25 mouse cellular contexts compared by ENCODE assay signal in genomic region chr13:55346745-55347144, GRCm38 (mm10). TPM values are rescaled to one million over a fixed set of nuclear protein-coding genes. Genes with fewer than 3 reads are reported as not detected.
"Had no signal": no experiment of that assay in that cellular context is flagged by ENCODE, and none has a peak within 500 bp of the region (broad histone marks: within the 10 kb centered on the region; RNA-seq: fewer than 3 reads in every experiment).

No protein-coding gene starts in this region.

- H3K4me2 ChIP-seq: forebrain, embryonic 15.5 days; hindbrain, embryonic 14.5 days; limb, embryonic 13.5 days; limb, embryonic 15.5 days; liver, embryonic 12.5 days had no signal

- H3K4me3 ChIP-seq: forebrain, embryonic 15.5 days; heart, adult 2 months; heart, embryonic 10.5 days; limb, embryonic 13.5 days; limb, embryonic 15.5 days; liver, embryonic 12.5 days had no signal

- H3K9me3 ChIP-seq: forebrain, embryonic 15.5 days; heart, embryonic 10.5 days; limb, embryonic 13.5 days; limb, embryonic 15.5 days; liver, embryonic 12.5 days had no signal

- ATAC-seq: forebrain, embryonic 15.5 days; forebrain, postnatal 0 days; intestine, embryonic 16.5 days; liver, embryonic 12.5 days had no signal

- H3K4me1 ChIP-seq: forebrain, embryonic 15.5 days; heart, embryonic 10.5 days; limb, embryonic 13.5 days; limb, embryonic 15.5 days had no signal

- DNase-seq: forebrain, postnatal 0 days; gastrocnemius, postnatal 14 days; gastrocnemius, postnatal 36 days; heart, adult 11 months; heart, adult 2 months; heart, postnatal 10 days; kidney, adult 11 months; kidney, adult 8-10 months; kidney, postnatal 14 days; kidney, postnatal 36 days; layer of hippocampus, adult 9-11 months; layer of hippocampus, postnatal 36 days; left cerebral cortex, postnatal 4 days had no signal

- H3K9ac ChIP-seq: forebrain, embryonic 15.5 days; forebrain, postnatal 0 days; hindbrain, embryonic 14.5 days; limb, embryonic 13.5 days; limb, embryonic 15.5 days; liver, embryonic 12.5 days had no signal

- H3K27me3 ChIP-seq: forebrain, embryonic 15.5 days; limb, embryonic 13.5 days; limb, embryonic 15.5 days; liver, embryonic 12.5 days had no signal

- H3K27ac ChIP-seq: forebrain, embryonic 15.5 days; heart, adult 2 months; heart, embryonic 10.5 days; hindbrain, embryonic 14.5 days; hindbrain, postnatal 0 days; kidney, postnatal 0 days; limb, embryonic 13.5 days; limb, embryonic 15.5 days had no signal

RNA-seq across cellular contexts. Expression of gene Mxd3, which starts 17.1 kb away (rescaled TPM):
- total RNA-seq: gastrocnemius, adult 18-20 months; gastrocnemius, adult 8-10 months; heart, adult 2 months; liver, adult 2 months had no signal
